Mouse (Mus musculus) cerebellum, adult 2 months (tissue): Measurements from ENCODE around the gene Rps17. TPM values are rescaled to one million over a fixed set of nuclear protein-coding genes. Genes with fewer than 3 reads are reported as not detected.

ENCODE experiments used
- DNase-seq, 2 experiments: peaks; one replicate each; pipeline ENCODE4 v3.0.0; 2021
- H3K27ac ChIP-seq: fragments of 200-500 bp; 2 replicates; pipeline ENCODE4 v1.5.1; 2012; ENCODE audit warnings: low read length, control low read depth, inconsistent platforms; ENCODE audit not compliant: insufficient read depth
- H3K27me3 ChIP-seq: fragments of 200-500 bp; 2 replicates; pipeline ENCODE4 v1.6.1; 2012; ENCODE audit warnings: inconsistent platforms, mild to moderate bottlenecking, low read length, moderate library complexity; ENCODE audit not compliant: control insufficient read depth, insufficient read depth
- H3K4me1 ChIP-seq: fragments of 200-500 bp; 2 replicates; pipeline ENCODE4 v1.6.1; 2011; ENCODE audit warnings: low read length; ENCODE audit not compliant: control insufficient read depth, insufficient read depth
- H3K4me3 ChIP-seq: fragments of 200-500 bp; replicated peaks from 2 replicates; pipeline ENCODE3; 2011; ENCODE audit warnings: mild to moderate bottlenecking, low read depth, low read length, control low read depth; ENCODE audit not compliant: insufficient read depth
- CTCF ChIP-seq: fragments of 200-500 bp; IDR thresholded peaks from 2 replicates; pipeline ENCODE4 v1.5.1; 2011; ENCODE audit warnings: low read depth, mild to moderate bottlenecking, control low read depth, low read length, moderate library complexity, borderline replicate concordance; ENCODE audit not compliant: insufficient read depth
- POLR2A ChIP-seq: fragments of 200-500 bp; IDR thresholded peaks from 2 replicates; pipeline ENCODE4 v1.6.1; 2011; ENCODE audit warnings: low read length, control low read depth, borderline replicate concordance; ENCODE audit not compliant: insufficient read depth
- WGBS: fragments of 180-500 bp; shearing (Covaris S2); methylation state at CpG from one replicate; pipeline ENCODE4 v1.1.7; 2018; 5-methylcytosine and 5-hydroxymethylcytosine counted together
- polyA plus RNA-seq: library from polyadenylated mRNA; depleted of rRNA; stranded (reverse); fragments of >200 nt; gene quantifications from 2 replicates; pipeline ENCODE4 v1.2.3, GENCODE M21; 2012

The Rps17 gene
- polyA plus RNA-seq, 1 experiment, result 784 TPM

DNA sequence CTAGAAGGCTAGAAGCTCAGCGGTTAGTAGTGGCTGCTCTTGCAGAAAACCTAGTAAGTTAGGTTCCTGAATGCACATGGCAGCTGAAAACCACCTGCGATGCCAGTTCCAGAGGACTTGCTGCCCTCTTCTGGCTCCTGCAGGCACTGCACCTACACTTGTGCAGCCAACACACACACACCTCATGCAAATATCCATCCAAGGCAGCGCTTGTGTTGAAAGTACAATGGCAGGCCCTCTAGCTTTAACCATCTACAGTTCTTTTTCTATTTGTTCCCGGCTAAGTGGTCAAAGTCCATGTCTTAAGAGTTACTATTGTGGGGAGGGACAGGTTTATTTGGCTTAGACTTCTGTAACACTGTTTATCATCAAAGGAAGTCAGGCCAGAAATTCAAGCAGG, 5.3 kb downstream of the Rps17 start:
- Histone ChIP-seq H3K27ac (no peak overlapping the region), H3K4me1 (peaks cover 10% of the 10 kb centered on the region), H3K4me3 (no peak overlapping the region), H3K27me3 (no peaks in the 10 kb centered on the region)
- DNase-seq, result no peak
- TF ChIP-seq POLR2A (no peak), CTCF (peak; percentile 66)
- 81% methylated on average over 4 of the region's 4 CpGs for WGBS

DNA sequence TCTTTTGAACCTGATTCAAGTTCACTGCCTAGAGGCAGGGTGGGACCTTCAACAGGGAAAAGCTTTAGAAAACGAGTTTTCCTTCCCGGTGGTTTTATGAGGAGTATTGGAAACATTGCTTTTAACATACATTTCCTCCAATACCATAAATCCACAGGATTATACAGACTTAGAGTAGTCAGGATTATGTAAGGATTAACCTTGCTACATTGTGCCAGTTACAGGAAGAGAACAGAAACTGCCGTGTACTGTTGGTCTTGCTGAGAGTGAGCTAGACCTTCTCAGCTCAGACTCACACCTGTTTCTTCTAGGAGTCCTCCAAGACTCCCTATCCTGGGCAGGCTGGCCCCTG, 6.6 kb downstream of the Rps17 start:
- 78% methylated on average over 3 of the region's 3 CpGs for WGBS
- no peak overlapping the region for H3K4me3 ChIP-seq
- TF ChIP-seq CTCF (no peak), POLR2A (no peak)
- H3K4me1 ChIP-seq, result peaks cover 5% of the 10 kb centered on the region; the same call in 1 of the 2 replicates
- no peaks in the 10 kb centered on the region for H3K27me3 ChIP-seq
- no peak overlapping the region for H3K27ac ChIP-seq
- no peak for DNase-seq

- DNase-seq, result no peak
- Histone ChIP-seq H3K27me3 (no peaks in the 10 kb centered on the region), H3K27ac (no peak overlapping the region), H3K4me3 (no peak overlapping the region), H3K4me1 (peaks cover 3% of the 10 kb centered on the region; the same call in 1 of the 2 replicates)
- WGBS, result 92% methylated on average over 21 of the region's 21 CpGs
- TF ChIP-seq CTCF, result no peak
These were observed 7.1 kb downstream of the Rps17 start for GRCm38 (mm10) chr7:81337785-81338521.

DNA sequence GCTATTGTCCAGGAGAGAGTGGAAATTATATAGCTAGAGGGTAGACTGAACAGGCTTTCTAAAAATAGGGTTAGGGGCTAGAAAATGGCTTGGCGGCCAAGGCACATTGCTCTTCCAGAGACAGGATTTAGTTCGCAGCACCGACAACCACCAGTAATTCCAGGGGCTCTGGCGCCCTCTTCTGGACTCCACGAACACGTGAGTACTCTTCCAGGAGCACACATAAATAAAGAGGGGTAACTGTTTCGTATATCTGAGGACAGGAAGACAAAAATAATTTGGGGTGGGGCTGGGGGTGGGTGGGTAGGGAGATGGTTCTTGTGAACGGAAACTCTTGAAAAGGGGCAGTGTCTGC, 8.6 kb downstream of the Rps17 start:
- peak; percentile 54 for TF ChIP-seq CTCF
- TF ChIP-seq POLR2A, result no peak
- Histone ChIP-seq H3K27ac (no peak overlapping the region), H3K4me3 (no peak overlapping the region), H3K4me1 (no peaks in the 10 kb centered on the region), H3K27me3 (no peaks in the 10 kb centered on the region)
- WGBS, result 38% methylated on average over 8 of the region's 8 CpGs
- no peak for DNase-seq

DNA sequence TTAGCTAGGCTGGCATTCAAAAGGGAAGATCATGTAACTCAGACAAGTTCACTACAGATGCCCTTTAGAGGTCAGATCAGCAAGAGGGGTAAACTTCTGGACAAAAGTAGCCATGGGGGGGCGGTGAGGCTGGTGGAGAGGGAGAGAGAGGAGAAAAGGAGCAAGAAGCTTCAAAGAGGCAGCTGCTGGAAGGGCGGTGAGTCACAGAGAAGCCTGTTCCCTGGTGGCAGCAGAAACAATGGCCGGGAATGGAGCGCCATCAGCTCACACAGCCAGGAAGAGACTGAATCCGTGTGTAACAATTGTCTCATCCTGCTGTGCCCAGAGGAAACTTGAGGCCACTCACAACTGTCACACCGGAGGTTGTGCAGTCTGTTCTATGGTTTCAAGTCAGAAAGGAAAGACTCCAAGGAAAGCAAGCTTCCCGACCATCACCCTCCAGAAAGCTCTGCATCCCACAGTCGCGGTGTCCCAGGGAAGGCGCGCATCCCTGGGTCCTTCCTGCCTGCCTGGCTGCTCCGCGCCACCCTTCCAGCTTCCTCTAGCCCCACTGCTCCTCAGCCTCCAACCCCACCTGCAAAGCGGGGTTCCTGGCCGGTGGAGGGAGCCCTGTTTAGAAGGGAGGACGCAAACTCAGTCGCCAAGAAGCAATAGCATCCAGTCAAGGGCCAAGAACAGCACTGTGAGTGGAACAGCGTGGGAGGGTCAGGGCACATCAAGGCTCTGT, 9.2 kb downstream of the Rps17 start:
- no peak overlapping the region for H3K4me3 ChIP-seq
- DNase-seq, result no peak
- no peaks in the 10 kb centered on the region for H3K27me3 ChIP-seq
- WGBS, result 35% methylated on average over 18 of the region's 18 CpGs
- TF ChIP-seq CTCF, result no peak
- no peak for TF ChIP-seq POLR2A
- H3K4me1 ChIP-seq, result no peaks in the 10 kb centered on the region
- H3K27ac ChIP-seq, result no peak overlapping the region

DNA sequence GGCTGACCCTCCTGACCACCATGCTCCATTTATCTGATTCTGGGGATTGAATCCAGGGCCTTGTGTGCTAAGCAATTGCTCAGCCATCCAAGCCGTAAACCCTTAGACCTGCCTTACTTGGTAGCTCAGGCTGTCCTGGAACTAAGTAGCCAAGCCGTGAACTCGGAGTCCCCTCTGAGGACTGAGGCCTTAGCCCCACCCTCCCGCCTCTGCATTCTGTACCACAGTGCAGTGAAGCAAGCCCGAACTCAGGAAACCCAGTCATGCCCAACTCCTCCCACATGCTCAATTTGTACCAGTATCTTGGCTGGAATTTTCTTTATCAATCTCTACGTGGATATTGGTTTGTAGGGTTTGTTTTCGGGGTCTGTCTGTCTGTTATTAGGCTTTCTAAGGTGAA, 13.2 kb downstream of the Rps17 start:
- no peak overlapping the region for H3K27ac ChIP-seq
- 87% methylated on average over 7 of the region's 7 CpGs for WGBS
- H3K27me3 ChIP-seq, result no peaks in the 10 kb centered on the region
- DNase-seq, result no peak
- 0 out of 2 replicates have a peak, but pooled peaks cover 3% of the 10 kb centered on the region for H3K4me1 ChIP-seq
- TF ChIP-seq CTCF (no peak), POLR2A (no peak)
- H3K4me3 ChIP-seq, result no peak overlapping the region

GRCm38 (mm10) chr7:81330767-81331166, 14.3 kb downstream of the Rps17 start:
- H3K27ac ChIP-seq, result no peak overlapping the region
- no peaks in the 10 kb centered on the region for H3K27me3 ChIP-seq
- H3K4me1 ChIP-seq, result 0 out of 2 replicates have a peak, but pooled peaks cover 3% of the 10 kb centered on the region
- 44% methylated on average over 3 of the region's 3 CpGs for WGBS
- no peak overlapping the region for H3K4me3 ChIP-seq
- TF ChIP-seq CTCF (no peak), POLR2A (no peak)
- DNase-seq, result no peak

GRCm38 (mm10) chr7:81327661-81328060, 17.4 kb downstream of the Rps17 start:
- TF ChIP-seq POLR2A, result no peak
- no peak for TF ChIP-seq CTCF
- Histone ChIP-seq H3K4me1 (0 out of 2 replicates have a peak, but pooled peaks cover 3% of the 10 kb centered on the region), H3K27me3 (no peaks in the 10 kb centered on the region), H3K4me3 (no peak overlapping the region), H3K27ac (no peak overlapping the region)
- 80% methylated on average over 10 of the region's 10 CpGs for WGBS
- no peak for DNase-seq
